Mouse (Mus musculus) MN1 (cell line): Measurements from ENCODE around the gene Unc119.

Experiments used
- DNase-seq: peaks from one replicate; pipeline ENCODE4 v3.0.0-alpha.2; 2016; ENCODE audit warnings: low spot score

Unc119 gene

DNA sequence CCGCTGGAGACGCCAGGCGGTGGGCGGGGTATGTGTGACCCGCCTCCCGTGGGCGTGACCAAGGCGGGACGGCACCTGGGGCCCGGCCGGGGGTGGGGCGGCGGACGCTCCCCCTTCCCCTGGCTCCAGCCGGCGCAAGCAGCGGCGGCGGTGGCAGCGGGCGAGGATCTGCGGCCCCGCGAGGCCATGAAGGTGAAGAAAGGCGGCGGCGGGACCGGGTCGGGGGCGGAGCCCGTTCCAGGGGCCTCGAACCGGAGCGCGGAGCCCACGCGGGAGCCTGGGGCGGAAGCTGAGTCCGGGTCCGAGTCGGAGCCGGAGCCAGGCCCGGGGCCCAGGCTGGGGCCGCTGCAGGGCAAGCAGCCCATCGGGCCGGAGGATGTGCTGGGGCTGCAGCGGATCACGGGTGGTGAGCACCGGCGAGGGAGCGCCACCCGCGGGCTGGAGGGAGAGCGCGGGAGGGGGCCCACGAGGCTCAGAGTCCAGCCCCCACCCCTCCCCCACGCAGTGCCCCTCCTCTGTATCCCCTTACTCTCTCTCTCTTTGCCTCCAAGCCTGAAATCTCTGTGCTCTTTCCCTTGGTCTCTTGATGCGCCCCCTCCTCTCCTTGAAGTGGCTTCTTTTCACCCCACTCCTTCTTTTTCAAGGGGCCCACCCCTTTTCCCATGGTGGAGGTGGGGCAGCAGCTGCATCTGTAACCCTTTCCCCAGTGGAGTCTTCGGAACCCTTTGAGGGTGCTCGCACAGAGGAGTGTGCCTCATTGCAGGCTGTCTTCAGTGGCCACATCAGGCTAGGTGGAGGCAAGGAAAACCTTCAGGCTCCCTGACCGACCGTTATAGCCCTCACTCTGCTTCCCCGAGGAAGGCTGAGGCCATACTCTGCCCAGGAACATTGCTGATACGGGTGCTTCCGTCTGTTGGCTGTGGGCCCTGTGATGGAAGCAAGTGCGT, at the start of gene Unc119:
TSS of gene Unc119 (plus strand) at position 102 of the 947 bp plus-strand sequence.
- DNase-seq, result peak; percentile 76

DNA sequence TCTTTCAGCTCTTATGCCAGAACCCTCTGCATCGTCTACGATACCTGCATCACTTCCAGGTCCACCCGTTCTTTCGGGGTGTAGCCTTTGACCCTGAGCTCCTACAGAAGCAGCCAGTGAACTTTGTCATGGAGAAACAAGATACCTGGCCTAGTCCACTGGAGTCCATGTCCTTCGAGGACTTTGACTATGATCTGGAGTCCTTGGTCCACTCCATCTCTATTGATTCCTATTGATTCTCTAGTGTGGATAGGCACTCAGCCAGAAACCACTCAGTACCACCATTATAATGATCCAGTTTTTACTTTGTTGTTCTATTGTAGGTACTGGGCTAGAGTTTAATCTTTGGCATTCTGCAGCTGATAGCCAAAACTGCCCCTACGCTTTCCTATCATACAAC, 48.7 kb upstream of the Unc119 start:
- no peak for DNase-seq

DNA sequence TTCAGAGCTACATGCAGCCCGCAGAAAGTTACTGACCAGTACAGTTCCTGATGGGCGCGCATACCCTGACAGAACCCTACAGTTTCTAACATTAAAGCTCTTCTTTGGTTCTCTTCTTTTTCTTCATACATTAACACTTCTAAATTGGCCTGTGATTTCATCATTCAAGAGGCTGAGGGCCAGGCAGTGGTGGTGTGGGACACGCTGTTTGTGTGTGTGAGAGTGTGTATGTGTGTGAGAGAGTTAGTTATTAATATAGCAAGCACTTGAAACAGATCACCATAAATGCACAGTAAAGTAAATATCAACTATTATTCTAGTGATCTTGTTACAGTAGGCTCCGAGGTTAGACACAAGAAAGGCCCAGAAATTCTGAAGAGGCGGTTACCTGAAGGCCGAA, 42.4 kb upstream of the Unc119 start:
- DNase-seq, result peak; percentile 53

DNA sequence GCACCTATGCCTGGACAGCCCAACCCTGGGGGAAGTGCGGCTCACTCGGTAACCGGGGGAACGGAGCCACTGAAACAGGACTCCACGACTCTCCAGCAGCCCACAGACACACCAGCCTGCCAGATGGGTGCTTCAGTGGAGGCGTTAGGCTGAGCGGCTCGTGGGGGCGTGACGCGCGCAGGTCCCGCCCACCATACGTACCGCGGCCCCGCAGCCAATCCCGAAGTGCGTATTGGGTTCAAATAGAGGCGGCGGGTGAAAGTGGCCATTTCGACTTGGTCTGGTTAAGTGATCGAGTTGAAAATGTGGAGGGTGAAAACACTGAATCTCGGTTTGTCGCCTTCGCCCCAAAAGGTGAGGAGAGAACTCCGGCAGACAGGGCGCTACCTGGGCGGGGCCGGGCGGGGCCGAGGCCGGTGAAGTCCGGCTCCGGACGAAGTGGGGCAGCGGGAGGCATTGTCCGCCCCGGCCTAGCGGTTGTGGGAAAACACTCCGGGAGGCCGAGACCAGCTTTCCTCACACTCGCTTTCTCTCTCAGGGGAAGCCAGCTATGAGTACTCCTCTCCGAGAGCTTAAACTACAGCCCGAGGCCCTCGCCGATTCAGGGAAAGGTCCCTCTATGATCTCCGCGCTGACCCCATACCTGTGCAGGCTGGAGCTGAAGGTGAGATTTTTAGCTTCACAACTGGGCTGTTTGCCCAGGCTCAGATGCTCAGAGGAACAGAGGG, 41.8 kb upstream of the Unc119 start, which contains the start of gene Spag5:
TSS of gene Spag5 (plus strand) at position 173 of the 728 bp plus-strand sequence.
- DNase-seq, result peak; percentile 94

DNA sequence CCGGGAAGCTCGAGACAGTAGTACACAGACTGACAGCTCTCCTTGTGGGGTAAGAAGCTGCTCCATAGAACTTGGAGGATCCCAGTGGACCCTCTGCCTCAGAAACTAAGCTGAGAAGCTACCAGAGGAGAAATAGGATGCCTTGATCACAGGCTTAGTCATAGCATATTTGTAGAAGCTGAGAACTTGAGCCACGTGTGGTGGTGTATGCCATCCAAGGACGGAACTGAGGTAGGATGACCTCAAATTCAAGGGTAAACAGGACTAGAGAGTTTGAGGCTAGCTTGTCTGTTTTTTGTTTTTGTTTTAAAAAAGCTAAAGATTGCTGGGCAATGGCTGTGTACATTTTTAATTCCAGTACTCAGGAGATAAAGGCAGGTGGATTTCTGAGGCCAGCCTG, 38.0 kb upstream of the Unc119 start:
- no peak for DNase-seq

DNA sequence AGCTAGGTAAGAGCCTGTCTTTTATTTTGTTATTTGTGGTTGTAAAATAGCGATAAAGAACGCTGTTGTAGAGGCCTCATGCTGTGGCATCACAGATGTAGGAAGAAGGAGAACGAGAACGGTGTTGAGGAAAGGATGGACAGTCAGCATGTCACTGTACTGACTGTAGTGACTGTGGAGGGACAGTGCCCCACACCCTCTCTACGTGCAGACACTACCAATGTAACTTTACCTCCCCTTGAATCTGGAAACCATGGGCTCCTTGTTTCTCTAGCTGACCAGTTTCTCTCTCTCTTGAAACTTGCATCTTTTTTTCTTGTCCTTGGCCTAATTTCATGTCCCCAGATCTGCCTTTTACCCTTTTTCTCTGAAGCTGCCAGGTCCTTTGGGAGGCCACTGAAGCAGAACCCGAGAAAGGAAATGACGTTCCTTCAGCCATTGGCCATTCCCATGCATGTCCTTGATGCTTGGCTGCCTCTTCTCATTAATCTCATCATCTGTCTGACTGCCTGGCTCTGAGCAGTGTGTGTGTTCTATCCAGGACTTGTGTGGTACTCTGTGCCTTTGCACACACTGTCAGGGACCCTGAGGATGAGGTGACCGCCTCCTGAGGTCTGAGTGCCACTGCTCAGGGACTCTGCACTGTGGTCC, 32.3 kb upstream of the Unc119 start:
- no peak for DNase-seq

DNA sequence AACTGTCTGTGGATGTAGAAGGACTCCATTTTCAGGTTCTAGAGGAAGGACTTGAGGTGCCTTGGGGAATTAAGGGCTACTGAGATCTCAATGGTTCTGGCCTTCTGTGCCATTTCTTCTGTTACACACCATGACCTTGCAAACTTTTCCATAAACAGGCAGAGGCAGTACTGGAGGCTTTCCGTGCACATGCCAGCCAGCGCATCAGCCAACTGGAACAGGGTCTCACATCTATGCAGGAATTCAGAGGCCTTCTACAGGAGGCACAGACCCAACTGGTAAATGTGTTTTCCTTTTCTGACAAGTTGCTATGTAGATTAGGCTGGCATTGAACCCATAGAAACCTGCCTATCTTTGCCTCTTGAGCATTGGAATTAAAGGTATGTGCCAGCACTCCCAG, 29.6 kb upstream of the Unc119 start:
- DNase-seq, result no peak

DNA sequence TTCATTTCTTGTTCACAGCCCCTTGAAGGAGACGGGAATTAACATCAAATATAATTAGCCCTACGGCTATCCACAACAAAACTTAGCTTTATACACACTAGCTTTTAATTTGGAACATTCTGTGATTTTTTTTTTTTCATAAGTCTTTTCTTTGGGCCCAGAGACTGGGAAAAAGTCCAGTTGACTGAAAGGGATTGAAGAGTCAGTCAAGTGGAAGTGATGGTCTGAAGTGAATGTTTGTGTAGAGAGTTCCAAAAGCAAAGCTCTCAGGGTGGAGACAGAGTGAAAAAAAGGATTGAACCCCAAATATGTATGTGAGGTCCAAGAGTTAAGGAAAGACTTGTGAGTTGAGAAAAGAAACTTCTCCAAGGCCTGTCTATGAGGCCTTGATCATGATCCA, 24.9 kb upstream of the Unc119 start:
- DNase-seq, result no peak

DNA sequence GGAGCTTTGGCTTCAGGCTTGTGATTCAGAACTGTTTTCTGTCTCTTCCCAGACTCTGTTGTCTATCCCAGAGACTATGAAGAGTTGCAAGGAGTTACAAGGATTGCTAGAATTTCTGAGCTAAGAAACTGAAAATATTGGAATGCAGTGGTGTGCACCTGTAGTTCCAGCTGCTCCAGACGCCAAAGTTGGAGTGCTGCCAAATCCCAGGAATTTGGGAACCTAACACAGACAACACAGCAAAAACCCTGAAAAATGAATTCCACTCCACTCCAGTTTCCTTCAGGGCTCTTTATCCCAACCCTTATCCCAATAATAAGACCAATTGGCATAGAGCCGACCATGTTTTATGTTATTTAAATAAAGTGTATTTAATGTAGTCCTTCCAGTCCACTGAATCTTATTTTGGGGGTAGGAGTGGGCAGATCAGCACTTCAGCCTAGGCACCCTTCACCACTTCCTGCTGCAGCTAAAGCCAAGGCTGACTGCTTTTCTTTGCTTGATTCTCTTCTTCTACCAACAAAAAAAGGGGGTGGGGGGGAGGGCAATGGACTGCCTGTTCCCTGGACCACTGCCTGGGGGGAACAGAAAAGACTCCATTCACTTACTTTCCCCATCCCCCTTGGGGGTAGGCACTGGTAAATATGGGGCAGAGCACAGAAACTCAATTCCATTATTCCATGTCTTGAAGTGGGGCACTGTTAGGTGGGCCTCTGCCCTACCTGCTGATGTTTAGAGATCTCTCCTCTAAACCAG, 21.0 kb upstream of the Unc119 start:
- DNase-seq, result peak; percentile 30

DNA sequence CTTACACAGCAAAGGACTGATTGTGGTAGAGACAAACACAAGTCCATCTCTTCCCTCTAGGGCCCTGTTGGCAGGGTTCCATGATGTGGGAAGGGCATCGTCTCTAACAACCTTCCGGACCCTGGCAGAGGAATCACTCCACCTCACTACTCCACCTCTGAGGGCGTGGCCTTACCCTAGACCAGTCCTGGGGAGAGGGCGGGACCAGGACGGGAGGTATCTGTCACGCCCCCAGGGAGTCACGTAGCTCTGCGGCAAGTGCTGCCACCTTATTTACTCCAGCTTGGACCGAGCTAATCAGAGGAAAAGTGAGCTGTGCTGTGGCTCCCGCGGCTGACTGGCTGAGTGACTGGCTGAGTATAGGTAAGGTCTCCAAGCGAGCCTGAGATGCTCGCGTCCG, 20.4 kb upstream of the Unc119 start, which contains the start of gene Aldoc:
TSS of gene Aldoc (plus strand) at position 109 of the 400 bp plus-strand sequence.
- peak; percentile 94 for DNase-seq

DNA sequence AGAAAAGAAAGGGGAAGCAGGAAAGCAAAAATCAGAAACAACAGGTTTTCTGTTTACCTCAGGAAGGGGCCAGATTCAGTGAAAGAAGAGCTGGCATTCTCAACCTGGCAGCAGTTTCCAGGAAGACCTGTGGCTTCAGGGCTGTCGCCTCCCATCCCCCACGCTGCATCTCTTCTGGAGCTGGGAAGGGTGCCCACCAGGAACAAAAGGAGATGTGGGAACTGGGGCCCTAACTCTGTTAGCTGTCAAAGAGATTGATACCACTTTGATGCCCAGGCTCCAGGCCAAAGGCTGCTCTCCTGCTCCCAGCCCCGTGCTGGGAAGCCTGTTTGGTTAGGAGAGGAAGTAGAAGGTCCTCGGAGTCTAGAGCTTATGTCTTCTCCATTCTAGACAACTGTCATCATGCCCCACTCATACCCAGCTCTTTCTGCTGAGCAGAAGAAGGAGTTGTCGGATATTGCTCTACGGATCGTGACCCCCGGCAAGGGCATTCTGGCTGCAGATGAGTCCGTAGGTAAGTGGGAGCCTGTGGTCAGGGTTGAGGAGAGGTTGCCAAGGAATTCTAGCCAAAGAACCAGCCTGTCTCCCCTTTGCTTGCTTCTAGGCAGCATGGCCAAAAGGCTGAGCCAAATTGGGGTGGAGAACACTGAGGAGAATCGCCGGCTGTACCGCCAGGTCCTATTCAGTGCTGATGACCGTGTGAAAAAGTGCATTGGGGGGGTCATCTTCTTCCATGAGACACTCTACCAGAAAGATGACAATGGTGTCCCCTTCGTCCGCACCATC, 19.1 kb upstream of the Unc119 start:
- no peak for DNase-seq

DNA sequence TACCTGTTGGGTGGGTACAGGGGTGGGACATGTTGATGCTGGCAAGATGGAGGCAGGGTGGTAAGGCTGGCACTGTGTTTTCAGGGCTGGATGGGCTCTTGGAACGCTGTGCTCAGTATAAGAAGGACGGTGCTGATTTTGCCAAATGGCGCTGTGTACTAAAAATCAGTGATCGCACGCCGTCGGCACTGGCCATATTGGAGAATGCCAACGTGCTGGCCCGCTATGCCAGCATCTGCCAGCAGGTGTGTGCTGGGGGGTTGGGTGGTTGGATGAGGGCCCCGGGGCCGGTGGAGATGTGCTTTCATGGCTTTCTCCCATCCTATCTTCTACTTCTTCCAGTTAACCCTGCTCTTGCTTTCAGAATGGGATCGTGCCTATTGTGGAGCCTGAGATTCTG, 18.3 kb upstream of the Unc119 start:
- no peak for DNase-seq

DNA sequence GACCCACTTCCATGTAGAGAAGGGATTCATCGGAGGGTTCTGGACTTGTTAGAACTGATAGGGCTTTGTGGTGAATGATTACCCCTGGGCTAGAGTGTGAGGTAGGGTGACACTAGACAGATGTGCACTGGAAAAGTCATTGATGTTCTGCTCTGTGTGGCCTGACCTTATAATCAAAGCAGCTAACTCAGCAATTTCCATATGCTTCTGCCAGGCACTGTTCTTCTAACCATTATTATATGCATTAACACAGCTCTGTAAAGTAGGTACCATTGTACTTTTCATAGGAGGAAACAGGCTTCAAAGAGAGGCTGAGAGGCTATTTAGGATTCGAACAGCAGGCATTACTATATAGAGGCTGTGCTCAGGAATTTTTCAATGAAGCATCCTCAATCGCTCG, 16.1 kb upstream of the Unc119 start:
- no peak for DNase-seq

DNA sequence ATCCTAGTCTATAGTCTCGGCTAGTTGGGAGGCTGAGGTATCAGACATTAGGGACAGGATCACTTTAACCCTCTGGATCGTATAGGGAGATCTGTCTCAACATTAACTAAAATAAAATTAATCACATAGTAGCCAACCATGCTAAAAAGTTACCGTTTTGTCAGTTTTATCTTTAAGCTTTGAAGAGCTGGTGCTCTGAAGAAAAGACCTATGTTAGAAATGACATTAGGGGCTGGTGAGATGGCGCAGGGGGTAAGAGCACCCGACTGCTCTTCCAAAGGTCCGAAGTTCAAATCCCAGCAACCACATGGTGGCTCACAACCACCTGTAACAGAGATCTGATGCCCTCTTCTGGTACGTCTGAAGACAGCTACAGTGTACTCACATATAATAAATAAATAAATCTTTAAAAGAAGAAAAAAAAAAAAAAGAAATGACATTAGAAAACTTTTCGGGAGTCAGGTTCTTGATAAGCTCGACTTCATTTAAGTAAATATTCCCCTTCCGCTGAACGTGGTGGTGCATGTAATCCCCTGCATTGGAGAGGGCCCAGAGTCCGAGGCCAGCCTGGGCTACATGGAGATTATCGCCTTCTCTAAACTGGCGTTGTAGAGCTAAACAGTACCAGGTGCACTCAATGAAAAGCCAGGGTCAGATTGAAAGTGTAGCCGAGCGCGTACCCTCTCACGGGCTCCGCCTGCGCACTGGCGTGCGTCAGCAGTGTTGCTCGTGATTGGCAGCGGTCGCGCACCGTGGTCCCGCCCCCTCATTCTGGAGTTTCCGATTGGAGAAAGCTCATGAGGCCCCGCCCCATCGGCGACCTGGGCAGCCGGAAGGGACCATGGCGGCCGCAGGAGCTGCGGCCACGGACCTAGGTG, 15.4 kb upstream of the Unc119 start, which contains the start of gene Pigs:
TSS of gene Pigs (plus strand) at position 782 of the 878 bp plus-strand sequence.
- DNase-seq, result peak; percentile 95

DNA sequence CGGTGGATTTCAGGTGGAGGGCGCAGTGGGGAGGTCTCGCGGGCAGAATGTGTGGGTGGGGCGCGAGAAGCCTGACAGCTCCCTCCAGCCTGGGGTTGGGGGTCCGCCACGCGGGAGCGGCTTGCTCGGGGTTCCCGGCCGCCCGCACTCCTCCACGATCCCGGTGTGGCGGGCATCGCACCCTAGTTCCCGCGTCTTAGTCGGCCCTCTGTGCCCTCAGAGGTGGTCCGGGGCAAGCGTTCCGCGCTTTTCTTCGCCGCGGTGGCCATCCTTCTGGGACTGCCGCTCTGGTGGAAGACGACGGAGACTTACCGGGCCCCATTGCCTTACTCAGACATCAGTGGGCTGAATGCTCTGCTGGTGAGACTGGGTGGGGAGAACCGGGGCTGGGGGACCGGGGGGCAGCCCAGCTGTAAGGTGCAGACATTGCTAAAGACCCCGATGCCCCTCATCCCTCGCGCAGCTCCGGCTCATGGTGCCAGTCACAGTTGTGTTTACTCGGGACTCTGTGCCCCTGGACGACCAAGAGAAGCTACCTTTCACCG, 14.7 kb upstream of the Unc119 start:
- DNase-seq, result no peak

DNA sequence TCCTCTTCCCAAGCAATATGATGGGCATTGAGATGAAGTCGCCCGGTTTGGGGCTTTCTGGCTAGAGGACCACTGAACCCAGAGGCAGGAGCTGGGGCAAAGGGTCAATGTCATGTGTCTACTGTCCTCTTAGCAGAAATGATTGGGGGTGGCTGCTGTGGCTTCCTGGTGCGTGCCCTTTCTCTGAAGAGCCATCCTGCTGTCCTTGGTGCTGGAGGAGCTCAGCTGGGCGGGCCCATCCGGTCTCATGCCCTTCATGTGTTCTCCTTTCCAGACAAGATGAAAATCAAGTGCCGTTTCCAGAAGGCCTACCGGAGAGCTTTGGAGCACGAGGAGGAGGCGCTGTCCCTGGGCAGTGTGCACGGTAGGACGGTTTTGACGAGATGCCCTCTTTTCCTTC, 10.6 kb upstream of the Unc119 start:
- DNase-seq, result no peak

DNA sequence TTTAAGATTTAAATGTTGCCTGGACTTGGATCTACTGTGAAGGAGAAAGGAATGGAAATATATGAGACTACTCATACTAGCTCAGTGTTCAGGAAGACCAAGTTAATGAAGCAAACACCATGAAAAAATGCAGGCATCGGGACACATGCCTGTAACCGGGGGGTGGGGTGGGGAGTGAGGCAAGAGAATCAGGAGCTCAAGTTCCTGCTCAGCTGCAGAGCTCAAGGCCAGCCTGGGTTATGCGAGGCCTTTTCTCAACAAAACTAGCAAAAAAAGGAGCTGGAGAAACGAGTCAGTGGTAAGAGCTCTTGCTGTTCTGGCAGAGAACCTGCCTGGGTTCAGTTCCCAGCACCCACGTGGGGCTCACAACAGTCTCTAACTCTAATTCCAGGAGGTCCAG, 9.3 kb upstream of the Unc119 start:
- no peak for DNase-seq

DNA sequence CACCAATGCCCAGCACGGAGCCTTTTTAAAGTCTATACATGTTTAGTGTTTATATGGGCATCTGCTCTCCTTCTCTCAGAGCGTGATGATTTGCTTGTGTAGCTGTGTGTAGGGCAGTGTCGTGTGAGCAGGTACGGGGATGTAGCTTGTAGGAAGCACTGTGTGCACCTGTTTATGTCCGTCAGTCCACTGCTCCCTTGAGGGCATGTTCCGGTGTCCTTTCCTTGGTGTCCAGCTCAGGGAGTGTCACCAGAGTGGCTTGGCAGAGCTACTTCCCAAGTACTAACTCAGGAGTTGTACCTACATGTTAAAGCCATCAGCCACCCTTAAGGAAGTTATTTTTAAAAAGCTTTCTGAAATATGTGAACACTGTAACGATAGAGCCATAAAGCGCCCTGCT, 6.2 kb upstream of the Unc119 start:
- no peak for DNase-seq

DNA sequence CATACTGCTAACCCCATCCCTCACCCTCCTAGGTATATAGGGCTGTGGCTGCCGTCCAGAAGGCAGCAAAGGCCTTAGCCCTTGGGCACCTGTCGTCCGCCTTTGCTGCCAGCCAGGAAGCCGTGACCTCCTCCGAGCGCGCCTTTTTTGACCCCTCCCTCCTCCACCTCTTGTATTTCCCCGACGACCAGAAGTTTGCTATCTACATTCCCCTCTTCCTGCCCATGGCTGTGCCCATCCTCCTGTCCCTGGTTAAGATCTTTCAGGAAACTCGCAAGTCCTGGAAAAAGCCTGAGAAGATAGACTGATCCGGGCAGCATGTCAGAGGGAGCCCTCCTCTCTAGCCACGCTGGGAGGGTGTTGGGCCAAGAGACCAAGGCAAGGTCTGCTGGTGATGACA, 1.6 kb upstream of the Unc119 start:
- no peak for DNase-seq
